Mouse (Mus musculus) brain, embryonic 14.5 days (tissue): ENCODE measurements around the gene Prpf39. TPM values are rescaled to one million over a fixed set of nuclear protein-coding genes. Genes with fewer than 3 reads are reported as not detected.

Source experiments
- DNase-seq: peaks from one replicate; pipeline ENCODE4 v3.0.0-alpha.2; 2011; ENCODE audit warnings: low read depth
- CTCF ChIP-seq: fragments of 200-500 bp; IDR thresholded peaks from 2 replicates; pipeline ENCODE4 v1.5.1; 2012; ENCODE audit warnings: inconsistent platforms, mild to moderate bottlenecking, moderate library complexity, borderline replicate concordance; ENCODE audit not compliant: insufficient read depth, insufficient read length; ENCODE audit errors: extremely low read depth
- POLR2A ChIP-seq: fragments of 200-500 bp; IDR thresholded peaks from 2 replicates; pipeline ENCODE4 v1.6.1; 2012; ENCODE audit warnings: mild to moderate bottlenecking, inconsistent platforms, borderline replicate concordance; ENCODE audit not compliant: poor library complexity, insufficient read depth, insufficient read length, severe bottlenecking; ENCODE audit errors: extremely low read depth
- polyA plus RNA-seq: library from polyadenylated mRNA; depleted of rRNA; stranded (reverse); fragments of >200 nt; gene quantifications from 2 replicates; pipeline ENCODE4 v1.2.3, GENCODE M21; 2012; rRNA removed

Prpf39 gene
- polyA plus RNA-seq, 1 experiment: 42.2 TPM

- TF ChIP-seq POLR2A (peak; percentile 92), CTCF (no peak)
- peak; percentile 99 for DNase-seq
Observed at GRCm38 (mm10) chr12:65073611-65074178, 37.6 kb downstream of the Prpf39 start, which contains the start of gene Fkbp3. TSS of gene Fkbp3 (minus strand) at chr12:65074007.

DNA sequence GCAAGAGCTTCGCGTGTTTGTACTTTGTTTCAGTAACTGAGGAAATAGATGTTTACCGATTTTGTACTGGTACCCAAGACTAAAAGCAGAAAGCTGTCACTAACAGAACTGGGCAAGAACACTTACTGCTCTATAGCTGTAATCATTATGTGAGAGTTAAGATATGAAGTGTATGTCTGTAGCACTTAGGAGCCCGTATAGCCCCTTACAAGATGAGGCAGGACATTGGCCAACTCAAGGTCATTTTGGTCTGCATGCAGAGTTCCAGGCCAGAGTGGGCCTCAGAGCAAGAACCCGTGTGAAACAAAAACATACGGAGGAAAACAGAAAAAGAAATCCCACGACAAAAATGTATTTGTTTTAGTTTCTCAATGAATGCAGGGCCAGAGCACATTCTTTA lies 38.5 kb downstream of the Prpf39 start:
- DNase-seq: peak; percentile 23
- no peak for TF ChIP-seq CTCF
- no peak for TF ChIP-seq POLR2A

- TF ChIP-seq CTCF (no peak), POLR2A (peak; percentile 59; the same call in 1 of the 2 replicates)
- DNase-seq: peak; percentile 96
Observed at GRCm38 (mm10) chr12:65075085-65075732, 39.1 kb downstream of the Prpf39 start, which contains the start of gene Fancm. TSS of gene Fancm (plus strand) at chr12:65075603.

DNA sequence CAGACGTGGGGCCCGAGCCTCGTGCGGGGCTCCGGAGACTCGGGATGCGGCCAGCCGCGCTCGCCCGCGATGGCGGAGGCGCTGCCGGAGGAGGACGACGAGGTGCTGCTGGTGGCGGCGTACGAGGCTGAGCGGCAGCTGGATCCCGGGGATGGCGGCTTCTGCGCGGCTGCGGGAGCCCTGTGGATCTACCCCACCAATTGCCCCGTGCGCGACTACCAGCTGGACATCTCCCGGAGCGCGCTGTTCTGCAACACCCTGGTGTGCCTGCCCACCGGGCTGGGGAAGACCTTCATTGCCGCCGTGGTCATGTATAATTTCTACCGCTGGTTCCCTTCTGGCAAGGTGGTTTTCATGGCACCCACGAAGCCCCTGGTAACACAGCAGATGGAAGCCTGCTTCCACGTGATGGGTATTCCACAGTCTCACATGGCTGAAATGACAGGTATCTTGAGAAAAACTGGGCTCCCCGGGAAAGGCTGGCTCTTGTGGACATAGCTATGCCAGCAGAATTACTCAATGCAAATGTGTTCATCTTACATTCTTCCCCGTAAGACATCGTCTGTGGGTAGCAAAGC lies 39.7 kb downstream of the Prpf39 start:
- no peak for TF ChIP-seq POLR2A
- no peak for TF ChIP-seq CTCF
- DNase-seq: no peak

GRCm38 (mm10) chr12:65076906-65077305 lies 40.8 kb downstream of the Prpf39 start:
- TF ChIP-seq POLR2A (no peak), CTCF (no peak)
- DNase-seq: no peak

DNA sequence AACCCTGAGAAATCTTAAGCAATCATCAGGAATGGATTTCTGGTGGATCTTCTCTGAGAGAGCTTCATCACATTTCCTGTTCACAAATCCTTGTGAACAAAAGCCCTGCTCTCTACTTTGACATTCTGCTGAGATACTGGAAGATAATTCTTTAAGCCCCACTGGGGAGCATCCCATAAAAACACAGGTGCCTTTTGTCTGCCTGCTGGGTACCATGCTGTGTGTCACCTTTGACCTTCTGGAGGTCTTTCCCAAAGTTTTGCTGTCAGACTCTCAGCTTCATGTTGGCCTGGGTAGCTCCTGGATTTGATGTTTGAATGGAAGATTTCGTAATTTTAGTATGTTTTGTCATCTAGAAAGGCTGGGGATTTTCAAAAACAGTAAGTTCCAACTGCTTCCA lies 72.6 kb downstream of the Prpf39 start:
- no peak for DNase-seq
- TF ChIP-seq POLR2A (no peak), CTCF (no peak)

DNA sequence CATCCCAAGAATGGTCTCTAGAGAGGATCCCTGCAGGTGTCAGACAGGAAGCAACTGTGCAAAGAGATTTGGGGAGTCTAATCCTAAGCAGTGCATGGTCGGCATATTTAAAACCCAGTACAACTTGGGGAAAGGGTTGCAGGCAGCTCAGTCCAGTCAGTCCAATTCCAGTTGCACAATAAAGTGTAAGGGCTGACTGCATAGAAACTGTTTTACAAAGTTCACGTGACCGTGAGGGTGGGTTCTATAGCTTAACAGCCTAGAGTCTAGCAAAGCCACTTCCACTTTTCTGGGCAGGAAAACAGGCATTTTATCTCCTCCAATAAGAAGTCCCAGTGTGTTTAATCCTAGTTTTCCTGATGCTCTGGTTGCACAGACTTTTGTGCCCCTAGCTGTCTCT lies 75.4 kb downstream of the Prpf39 start:
- no peak for DNase-seq
- TF ChIP-seq POLR2A (no peak), CTCF (no peak)

GRCm38 (mm10) chr12:65112811-65113210 lies 76.7 kb downstream of the Prpf39 start:
- no peak for TF ChIP-seq POLR2A
- no peak for TF ChIP-seq CTCF

More at GRCm38 (mm10) chr12:65112811-65113210, 76.7 kb downstream of the Prpf39 start:
- no peak for DNase-seq

Other genes starting within 250 kb of the Prpf39 start
- 9.4 and 9.5 TPM in 2 replicates for gene Gm527, start 118.4 kb upstream of the Prpf39 start, polyA plus RNA-seq
- gene Klhl28, start 70.8 kb upstream of the Prpf39 start, polyA plus RNA-seq: 12.6 and 14.6 TPM in 2 replicates
- gene Togaram1, start 70.5 kb upstream of the Prpf39 start, polyA plus RNA-seq: 12.2 and 14.6 TPM in 2 replicates
- gene Fkbp3, start 37.7 kb downstream of the Prpf39 start, polyA plus RNA-seq: 257 and 258 TPM in 2 replicates
- gene Fancm, start 39.3 kb downstream of the Prpf39 start, polyA plus RNA-seq: 7.9 and 8.6 TPM in 2 replicates
- 8.7 and 14.3 TPM in 2 replicates for gene Mis18bp1, start 136.3 kb downstream of the Prpf39 start, polyA plus RNA-seq
- not detected in 2 replicates for gene Wdr20rt, start 189.2 kb downstream of the Prpf39 start, polyA plus RNA-seq